Mouse (Mus musculus): Measurements from ENCODE around the gene Rae1. TPM values are rescaled to one million over a fixed set of nuclear protein-coding genes. Genes with fewer than 3 reads are reported as not detected.

The Rae1 gene
- polyA plus RNA-seq, 1 experiment from 2014 or later: 163 TPM

- Histone ChIP-seq H3K27ac (replicated peaks) (no peak overlapping the region), H3K36me3 (no peaks in the 10 kb centered on the region), H3K9me3 (no peaks in the 10 kb centered on the region), H3K4me1 (peaks cover 15% of the 10 kb centered on the region), H3K9ac (replicated peaks) (no peak overlapping the region), H3K4me3 (no peak overlapping the region), H3K27me3 (no peaks in the 10 kb centered on the region), H3K4me2 (replicated peaks) (no peak overlapping the region)
- no peak for ATAC-seq (replicated peaks)
- WGBS: 28% methylated on average over 7 of the region's 7 CpGs
Measured at GRCm38 (mm10) chr2:172973806-172974565, 25.9 kb upstream of the Rae1 start.

- Histone ChIP-seq H3K27me3 (no peaks in the 10 kb centered on the region), H3K9me3 (no peaks in the 10 kb centered on the region), H3K4me2 (replicated peaks) (no peak overlapping the region), H3K27ac (replicated peaks) (no peak overlapping the region), H3K4me3 (no peak overlapping the region), H3K36me3 (no peaks in the 10 kb centered on the region), H3K4me1 (peaks cover 15% of the 10 kb centered on the region), H3K9ac (replicated peaks) (no peak overlapping the region)
- ATAC-seq (replicated peaks): no peak
- WGBS: 27% methylated on average over 7 of the region's 7 CpGs
Measured at GRCm38 (mm10) chr2:172974701-172975100, 25.2 kb upstream of the Rae1 start.

GRCm38 (mm10) chr2:172975159-172975558 is 24.8 kb upstream of the Rae1 start:
- H3K27me3 ChIP-seq: no peaks in the 10 kb centered on the region
- no peak overlapping the region for H3K27ac ChIP-seq (replicated peaks)
- no peak overlapping the region for H3K4me3 ChIP-seq
- peaks cover 15% of the 10 kb centered on the region for H3K4me1 ChIP-seq
- H3K4me2 ChIP-seq (replicated peaks): no peak overlapping the region
- H3K36me3 ChIP-seq: no peaks in the 10 kb centered on the region
- H3K9ac ChIP-seq (replicated peaks): no peak overlapping the region
- no peak for ATAC-seq (replicated peaks)
- no peaks in the 10 kb centered on the region for H3K9me3 ChIP-seq
- WGBS: 84% methylated on average over 6 of the region's 6 CpGs

GRCm38 (mm10) chr2:172976661-172977238 is 23.2 kb upstream of the Rae1 start:
- Histone ChIP-seq H3K4me1 (peaks cover 15% of the 10 kb centered on the region), H3K27me3 (no peaks in the 10 kb centered on the region), H3K36me3 (no peaks in the 10 kb centered on the region), H3K9me3 (no peaks in the 10 kb centered on the region), H3K27ac (replicated peaks) (no peak overlapping the region; the same call in 1 of the 2 replicates), H3K9ac (replicated peaks) (no peak overlapping the region), H3K4me2 (replicated peaks) (0 out of 2 replicates have a peak overlapping the region, but pooled peaks have one; percentile 3), H3K4me3 (no peak overlapping the region)
- 26% methylated on average over 7 of the region's 7 CpGs for WGBS
- ATAC-seq (replicated peaks): no peak

- H3K27ac ChIP-seq (replicated peaks): no peak within 1 kb of the TSS; the same call in 1 of the 2 replicates
- no peaks in the 10 kb centered on the region for H3K27me3 ChIP-seq
- 0 out of 2 replicates have a peak, but pooled peaks have one; percentile 38 for ATAC-seq (replicated peaks)
- peaks cover 15% of the 10 kb centered on the region for H3K4me1 ChIP-seq
- H3K4me2 ChIP-seq (replicated peaks): 0 out of 2 replicates have a peak within 1 kb of the TSS, but pooled peaks have one; percentile 3
- H3K9ac ChIP-seq (replicated peaks): no peak within 1 kb of the TSS
- no peak within 1 kb of the TSS for H3K4me3 ChIP-seq
- H3K9me3 ChIP-seq: no peaks in the 10 kb centered on the region
- WGBS: 11% methylated on average over 14 of the region's 14 CpGs
- no peaks in the 10 kb centered on the region for H3K36me3 ChIP-seq
Measured at GRCm38 (mm10) chr2:172977409-172978130, 22.3 kb upstream of the Rae1 start, which contains the start of gene Spo11. Spo11 (plus strand) TSS chr2:172977700.

DNA sequence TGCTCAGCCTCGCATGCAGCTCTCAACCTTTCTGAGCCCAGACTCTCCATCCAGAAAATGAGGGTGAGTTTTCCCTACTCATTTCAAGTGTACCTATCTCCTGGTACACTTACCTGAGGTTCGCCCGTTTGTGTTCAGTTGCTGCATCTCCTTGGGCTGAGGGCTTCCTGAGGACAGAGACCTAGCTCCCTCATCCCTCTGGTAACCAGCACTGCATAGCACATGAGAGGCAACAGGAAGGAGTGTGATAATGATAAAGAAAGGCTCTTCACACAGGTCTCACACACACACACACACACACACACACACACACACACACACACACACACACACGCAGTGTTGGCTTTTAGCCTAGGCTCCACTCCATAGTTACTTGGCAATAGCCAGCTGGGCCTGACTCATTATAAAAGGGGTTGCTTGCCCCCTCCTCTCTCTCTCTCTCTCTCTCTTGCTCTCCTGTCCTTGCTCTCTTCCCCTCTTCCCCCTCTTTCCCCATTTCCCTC is 21.7 kb upstream of the Rae1 start:
- no peaks in the 10 kb centered on the region for H3K9me3 ChIP-seq
- H3K4me1 ChIP-seq: peaks cover 15% of the 10 kb centered on the region
- no peak overlapping the region for H3K27ac ChIP-seq (replicated peaks)
- WGBS: 50% methylated on average over 4 of the region's 4 CpGs
- H3K9ac ChIP-seq (replicated peaks): no peak overlapping the region
- no peaks in the 10 kb centered on the region for H3K36me3 ChIP-seq
- H3K4me2 ChIP-seq (replicated peaks): no peak overlapping the region
- no peak overlapping the region for H3K4me3 ChIP-seq
- ATAC-seq (replicated peaks): no peak
- H3K27me3 ChIP-seq: no peaks in the 10 kb centered on the region

DNA sequence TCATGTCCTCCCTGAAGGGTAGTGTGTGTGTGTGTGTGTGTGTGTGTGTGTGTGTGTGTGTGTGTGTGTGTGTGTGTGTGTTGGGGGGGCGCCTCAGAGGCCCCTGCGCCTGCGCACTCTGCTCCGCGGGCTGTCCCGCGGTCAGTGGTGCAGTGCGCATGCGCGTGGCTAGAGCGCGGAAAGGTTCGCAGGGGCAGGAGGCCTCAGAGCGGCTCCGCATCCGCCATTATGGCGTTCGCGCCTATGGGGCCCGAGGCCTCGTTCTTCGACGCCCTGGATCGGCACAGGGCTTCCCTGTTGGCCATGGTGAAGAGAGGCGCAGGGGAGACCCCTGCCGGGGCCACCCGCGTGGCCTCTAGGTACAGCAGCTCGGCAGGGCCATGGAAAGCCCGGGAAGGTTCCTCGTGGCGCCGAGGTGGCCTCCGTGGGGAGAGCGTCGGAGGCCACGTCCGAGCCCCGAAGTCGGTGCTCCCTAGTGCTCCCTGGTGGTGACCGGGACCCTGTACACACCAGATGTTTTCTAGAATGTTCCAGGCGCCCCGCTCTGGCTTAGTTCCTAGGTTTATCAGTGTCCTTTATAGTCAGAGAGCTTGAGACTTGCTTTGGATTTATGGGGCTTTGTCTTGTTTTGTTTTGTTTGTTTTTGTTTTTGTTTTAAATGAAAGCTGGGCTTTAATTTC is 20.1 kb upstream of the Rae1 start:
- WGBS: 95% methylated on average over 40 of the region's 43 CpGs
- Histone ChIP-seq H3K27ac (replicated peaks) (no peak overlapping the region), H3K4me1 (peaks cover 15% of the 10 kb centered on the region), H3K27me3 (no peaks in the 10 kb centered on the region), H3K36me3 (no peaks in the 10 kb centered on the region), H3K4me2 (replicated peaks) (no peak overlapping the region), H3K9me3 (no peaks in the 10 kb centered on the region), H3K4me3 (no peak overlapping the region), H3K9ac (replicated peaks) (no peak overlapping the region)
- no peak for ATAC-seq (replicated peaks)

- no peaks in the 10 kb centered on the region for H3K36me3 ChIP-seq
- 0 out of 2 replicates have a peak, but pooled peaks cover 3% of the 10 kb centered on the region for H3K4me1 ChIP-seq
- 79% methylated on average over 9 of the region's 9 CpGs for WGBS
- no peak overlapping the region for H3K9ac ChIP-seq (replicated peaks)
- no peak for ATAC-seq (replicated peaks)
- H3K4me3 ChIP-seq: no peak overlapping the region
- H3K9me3 ChIP-seq: no peaks in the 10 kb centered on the region
- no peak overlapping the region for H3K4me2 ChIP-seq (replicated peaks)
- no peak overlapping the region for H3K27ac ChIP-seq (replicated peaks)
- H3K27me3 ChIP-seq: no peaks in the 10 kb centered on the region
Measured at GRCm38 (mm10) chr2:172982776-172983561, 16.9 kb upstream of the Rae1 start.

DNA sequence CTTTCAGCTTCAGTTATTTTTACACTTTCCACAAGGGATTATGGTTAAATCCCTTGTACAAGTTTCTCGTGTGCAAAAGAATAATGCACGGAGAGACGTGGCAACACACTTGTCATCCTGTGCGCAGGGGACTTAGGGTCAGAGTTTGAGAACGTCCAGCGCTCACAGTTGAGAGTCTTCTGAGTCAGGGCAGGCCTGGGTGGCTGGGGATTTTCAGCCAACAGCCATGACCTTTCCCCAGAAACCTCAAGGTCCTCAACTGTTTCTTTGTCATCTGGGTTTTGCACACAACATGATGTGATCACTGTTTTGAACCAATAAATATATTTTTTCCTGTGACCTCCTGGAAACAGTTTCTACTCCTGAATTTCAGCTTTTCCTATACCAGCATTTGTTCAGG is 9.8 kb upstream of the Rae1 start:
- WGBS: 80% methylated on average over 6 of the region's 6 CpGs
- no peak overlapping the region for H3K9ac ChIP-seq (replicated peaks)
- no peak overlapping the region for H3K27ac ChIP-seq (replicated peaks)
- H3K4me1 ChIP-seq: no peaks in the 10 kb centered on the region
- no peak for ATAC-seq (replicated peaks)
- H3K36me3 ChIP-seq: no peaks in the 10 kb centered on the region
- no peaks in the 10 kb centered on the region for H3K9me3 ChIP-seq
- no peak overlapping the region for H3K4me2 ChIP-seq (replicated peaks)
- H3K27me3 ChIP-seq: no peaks in the 10 kb centered on the region
- no peak overlapping the region for H3K4me3 ChIP-seq

GRCm38 (mm10) chr2:172996207-172996606 is 3.7 kb upstream of the Rae1 start:
- no peak overlapping the region for H3K4me3 ChIP-seq
- H3K9ac ChIP-seq (replicated peaks): no peak overlapping the region
- H3K27me3 ChIP-seq: no peaks in the 10 kb centered on the region
- ATAC-seq (replicated peaks): no peak
- 10% methylated on average over 4 of the region's 4 CpGs for WGBS
- no peak overlapping the region for H3K4me2 ChIP-seq (replicated peaks)
- peaks cover 10% of the 10 kb centered on the region for H3K4me1 ChIP-seq
- no peaks in the 10 kb centered on the region for H3K36me3 ChIP-seq
- H3K9me3 ChIP-seq: no peaks in the 10 kb centered on the region
- no peak overlapping the region for H3K27ac ChIP-seq (replicated peaks)

DNA sequence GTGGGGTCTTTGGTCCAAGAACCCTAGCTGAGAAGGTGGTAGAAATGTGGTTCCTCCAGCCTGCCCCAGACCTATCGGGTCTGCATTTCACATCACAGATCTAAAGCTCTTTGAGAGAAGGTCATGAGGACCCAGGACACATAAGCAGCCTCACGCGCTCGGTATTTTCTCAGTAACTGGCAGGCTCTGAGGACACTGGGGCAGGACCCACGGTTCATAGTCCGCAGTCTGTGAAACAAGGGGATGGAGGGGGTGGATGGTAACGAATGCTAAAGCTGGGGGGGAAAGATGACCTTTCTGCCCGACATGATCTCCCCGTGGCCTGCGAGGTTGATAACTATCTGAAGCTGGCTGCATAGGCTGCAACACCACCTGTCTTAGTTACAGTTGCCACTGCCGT is 2.2 kb upstream of the Rae1 start:
- no peak for ATAC-seq (replicated peaks)
- Histone ChIP-seq H3K4me3 (no peak overlapping the region), H3K4me2 (replicated peaks) (no peak overlapping the region), H3K4me1 (peaks cover 19% of the 10 kb centered on the region), H3K9ac (replicated peaks) (no peak overlapping the region), H3K27ac (replicated peaks) (no peak overlapping the region), H3K9me3 (no peaks in the 10 kb centered on the region), H3K36me3 (peaks cover under 1% of the 10 kb centered on the region; the same call in 1 of the 2 replicates), H3K27me3 (no peaks in the 10 kb centered on the region)
- 74% methylated on average over 11 of the region's 11 CpGs for WGBS
